Mouse (Mus musculus) lung, postnatal 0 days (tissue): Measurements from ENCODE around the gene Duxbl2.
"Not testable (repeated sequence)": the region's sequence is repeated elsewhere in the genome, so short reads cannot be mapped to it uniquely, and the experiment has no call there.

Experiments
- CTCF ChIP-seq: IDR thresholded peaks from 2 replicates; pipeline ENCODE4 v1.5.1; 2016; ENCODE audit warnings: antibody characterized with exemption, mild to moderate bottlenecking
- EP300 ChIP-seq: IDR thresholded peaks from 2 replicates; pipeline ENCODE4 v1.6.1; 2016; ENCODE audit warnings: antibody characterized with exemption, mild to moderate bottlenecking, control low read depth

- TF ChIP-seq CTCF, EP300: not testable (repeated sequence)
These were observed 36.2 kb upstream of the Duxbl2 start, which contains the start of gene Cphx3 for GRCm38 (mm10) chr14:26081997-26082396.
